In the genomic region with DNA sequence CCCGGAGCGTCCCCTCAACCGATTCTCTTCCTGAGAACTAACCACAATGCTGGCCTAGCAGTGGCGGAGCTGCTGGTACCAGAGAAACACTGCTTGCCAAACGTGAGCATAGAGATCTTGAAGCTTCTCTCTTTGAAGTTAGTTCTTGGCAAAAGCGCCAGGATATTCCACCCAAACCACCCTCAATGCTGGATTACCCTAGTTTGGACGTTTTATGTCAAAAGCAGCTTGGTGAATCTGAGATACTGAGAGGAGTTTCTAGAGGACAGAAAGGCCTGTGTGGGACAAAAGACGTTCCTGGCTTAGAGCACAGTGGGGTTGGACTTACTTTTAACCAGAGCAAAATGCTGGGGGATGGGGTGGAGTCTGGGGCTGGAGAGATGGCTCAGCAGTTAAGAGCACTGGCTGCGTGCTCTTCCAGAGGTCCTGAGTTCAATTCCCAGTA, we compare ENCODE assay signal across 7 mouse cellular contexts. TPM values are rescaled to one million over a fixed set of nuclear protein-coding genes. Genes with fewer than 3 reads are reported as not detected.
DNase-seq lines count a peak whose midpoint lies in the region; ATAC-seq lines count a peak whose summit lies in the region.

No protein-coding gene starts in this region.

- H3K9ac ChIP-seq in hindbrain, embryonic 14.5 days: peak overlapping the region; percentile 91

- no peaks in the 10 kb centered on the region for H3K9me3 ChIP-seq in hindbrain, embryonic 14.5 days (ENCODE audit: control insufficient read depth, low read length)

- H3K36me3 ChIP-seq in hindbrain, embryonic 14.5 days (replicated peaks; ENCODE audit: control insufficient read depth, insufficient read depth): no peaks in the 10 kb centered on the region
- H3K36me3 ChIP-seq in macrophage (ENCODE audit: inconsistent target): no peaks in the 10 kb centered on the region

- no peaks in the 10 kb centered on the region for H3K27me3 ChIP-seq in hindbrain, embryonic 14.5 days (ENCODE audit: control insufficient read depth, insufficient read depth, low read length)

- peaks cover 20% of the 10 kb centered on the region for H3K4me1 ChIP-seq in hindbrain, embryonic 14.5 days (replicated peaks; ENCODE audit: control insufficient read depth, insufficient read depth, low read length)

- DNase-seq in spleen, adult 12 weeks (ENCODE audit: low spot score): peak; percentile 12
- no peak for DNase-seq in spleen, adult 18-20 months
- peak; percentile 11 for DNase-seq in embryo, embryonic 11.5 days (ENCODE audit: low read depth, low spot score)
- no peak for DNase-seq in hindbrain, embryonic 14.5 days (ENCODE audit: low spot score)
- DNase-seq in cerebellum, adult 11 months: no peak
- DNase-seq in layer of hippocampus, postnatal 25 days (ENCODE audit: extremely low spot score in 1 of 2, low spot score in 1 of 2): no peak

- 2% methylated on average over 9 of the region's 9 CpGs for WGBS in hindbrain, embryonic 14.5 days
- WGBS in macrophage (ENCODE audit: missing documents): 4% methylated on average over 8 of the region's 9 CpGs

- H3K27ac ChIP-seq in hindbrain, embryonic 14.5 days: peak overlapping the region; percentile 88
- H3K27ac ChIP-seq in macrophage: no peak overlapping the region

- ATAC-seq in hindbrain, embryonic 14.5 days (ENCODE audit: low FRiP score): no peak

- H3K4me3 ChIP-seq in hindbrain, embryonic 14.5 days (replicated peaks; ENCODE audit: low read length): peak overlapping the region; percentile 84
- peak overlapping the region; percentile 28 for H3K4me3 ChIP-seq in macrophage (ENCODE audit: inconsistent target)

- H3K79me2 ChIP-seq in macrophage (ENCODE audit: inconsistent target): no peaks in the 10 kb centered on the region

- peak overlapping the region; percentile 77 for H3K4me2 ChIP-seq in hindbrain, embryonic 14.5 days (replicated peaks)

RNA-seq across cellular contexts. Expression of a gene that starts 0.6 kb away (rescaled TPM):
- polyA plus RNA-seq in hindbrain, embryonic 14.5 days (2014; fragmentation: Nextera tagmentation; extraction: Ambion mirVana): 1.3 and 1.9 TPM in 2 replicates
- total RNA-seq in macrophage (2018; cell fraction: chromatin; rRNA removed): 1 to 10 TPM in 6 of 26 experiments, under 1 TPM in 19, not detected in 1; 0.12 to 2.5 (median 0.54) TPM
- total RNA-seq in macrophage (2018; cell fraction: cytosol; rRNA removed): 1 to 10 TPM in 5 of 26 experiments, under 1 TPM in 21; 0.09 to 1.4 (median 0.42) TPM
- total RNA-seq in macrophage (2018; cell fraction: nucleus; rRNA removed): 1 to 10 TPM in 13 of 26 experiments, under 1 TPM in 12, not detected in 1; 0.16 to 3.7 (median 1.1) TPM
- 0.04 to 0.15 TPM (median 0.05 TPM) in 3 replicates for polyA plus RNA-seq in macrophage (2018)
- 10 to 100 TPM; 11.2 to 11.6 TPM for total RNA-seq in layer of hippocampus, postnatal 25 days (2021)

RNA-seq across cellular contexts. Expression of a gene that starts 39.0 kb away (rescaled TPM):
- 12.7 and 15.6 TPM in 2 replicates for polyA plus RNA-seq in hindbrain, embryonic 14.5 days (2014; fragmentation: Nextera tagmentation; extraction: Ambion mirVana)
- 10 to 100 TPM in 3 of 26 experiments, 1 to 10 TPM in 19, under 1 TPM in 3, not detected in 1; 0.62 to 14.0 (median 5.3) TPM for total RNA-seq in macrophage (2018; cell fraction: chromatin; rRNA removed)
- 1 to 10 TPM in 19 of 26 experiments, under 1 TPM in 7; 0.38 to 3.1 (median 1.3) TPM for total RNA-seq in macrophage (2018; cell fraction: cytosol; rRNA removed)
- 1 to 10 TPM in 21 of 26 experiments, under 1 TPM in 5; 0.21 to 8.3 (median 2.8) TPM for total RNA-seq in macrophage (2018; cell fraction: nucleus; rRNA removed)
- polyA plus RNA-seq in macrophage (2018): 1.2 to 2.2 TPM (median 1.5 TPM) in 3 replicates
- 10 to 100 TPM; 13.4 to 14.2 TPM for total RNA-seq in layer of hippocampus, postnatal 25 days (2021)

RNA-seq across cellular contexts. Expression of a gene that starts 57.0 kb away (rescaled TPM):
- 2.0 TPM in 2 replicates for polyA plus RNA-seq in hindbrain, embryonic 14.5 days (2014; fragmentation: Nextera tagmentation; extraction: Ambion mirVana)
- total RNA-seq in macrophage (2018; cell fraction: chromatin; rRNA removed): 1,000 to 10,000 TPM in 8 of 26 experiments, 100 to 1,000 TPM in 12, 10 to 100 TPM in 6; 25.5 to 2,554 (median 658) TPM
- 1,000 to 10,000 TPM in 3 of 26 experiments, 100 to 1,000 TPM in 14, 10 to 100 TPM in 7, 1 to 10 TPM in 2; 5.7 to 1,436 (median 318) TPM for total RNA-seq in macrophage (2018; cell fraction: cytosol; rRNA removed)
- 1,000 to 10,000 TPM in 12 of 26 experiments, 100 to 1,000 TPM in 10, 10 to 100 TPM in 4; 23.7 to 2,534 (median 904) TPM for total RNA-seq in macrophage (2018; cell fraction: nucleus; rRNA removed)
- polyA plus RNA-seq in macrophage (2018): 3.7 to 10.8 TPM (median 4.2 TPM) in 3 replicates
- total RNA-seq in layer of hippocampus, postnatal 25 days (2021): 1 to 10 TPM; 5.2 to 5.8 TPM

Comparison
In these comparisons a context has a peak if more than half of its experiments do, and no peak if none do; other contexts are left out.
1. DNase-seq: peak in spleen, adult 12 weeks (single experiment) and embryo, embryonic 11.5 days (single experiment); none in spleen, adult 18-20 months (0 of 2), hindbrain, embryonic 14.5 days (single experiment), cerebellum, adult 11 months (single experiment) and layer of hippocampus, postnatal 25 days (0 of 2).